Mouse (Mus musculus) ES-CJ7 (cell line): ENCODE measurements around the gene Mast1.

Experiments used
- DNase-seq: peaks from one replicate; pipeline ENCODE4 v3.0.0; 2011; ENCODE audit warnings: low read depth, low spot score

The Mast1 gene

GRCm38 (mm10) chr8:84936962-84937546 is at the start of gene Mast1:
Gene Mast1 (minus strand): TSS chr8:84937359.
- DNase-seq: peak; percentile 77

- no peak for DNase-seq
Observed at GRCm38 (mm10) chr8:84986379-84986945, 49.3 kb upstream of the Mast1 start.

GRCm38 (mm10) chr8:84985684-84986378 is 48.7 kb upstream of the Mast1 start:
- DNase-seq: peak; percentile 98

GRCm38 (mm10) chr8:84985049-84985683 is 48.0 kb upstream of the Mast1 start:
- peak; percentile 56 for DNase-seq

- DNase-seq: no peak
Observed at GRCm38 (mm10) chr8:84984294-84985048, 47.3 kb upstream of the Mast1 start.

GRCm38 (mm10) chr8:84982499-84983011 is 45.4 kb upstream of the Mast1 start:
- no peak for DNase-seq

GRCm38 (mm10) chr8:84981644-84982498 is 44.7 kb upstream of the Mast1 start:
- DNase-seq: no peak

- no peak for DNase-seq
Observed at GRCm38 (mm10) chr8:84980622-84981358, 43.6 kb upstream of the Mast1 start.

GRCm38 (mm10) chr8:84979599-84980421 is 42.7 kb upstream of the Mast1 start:
- peak; percentile 98 for DNase-seq

GRCm38 (mm10) chr8:84978248-84978940 is 41.2 kb upstream of the Mast1 start, which contains the start of gene Junb:
Gene Junb (minus strand): TSS chr8:84978718.
- DNase-seq: peak; percentile 94

GRCm38 (mm10) chr8:84977435-84978247 is 40.5 kb upstream of the Mast1 start:
- peak; percentile 77 for DNase-seq

- no peak for DNase-seq
Observed at GRCm38 (mm10) chr8:84976763-84977434, 39.7 kb upstream of the Mast1 start.

- DNase-seq: peak; percentile 99
Observed at GRCm38 (mm10) chr8:84976031-84976762, 39.0 kb upstream of the Mast1 start.

GRCm38 (mm10) chr8:84975434-84975833 is 38.3 kb upstream of the Mast1 start:
- DNase-seq: peak; percentile 89

- no peak for DNase-seq
Observed at GRCm38 (mm10) chr8:84974543-84975142, 37.5 kb upstream of the Mast1 start.
